ENCODE assay signal across 28 mouse cellular contexts in the genomic region with DNA sequence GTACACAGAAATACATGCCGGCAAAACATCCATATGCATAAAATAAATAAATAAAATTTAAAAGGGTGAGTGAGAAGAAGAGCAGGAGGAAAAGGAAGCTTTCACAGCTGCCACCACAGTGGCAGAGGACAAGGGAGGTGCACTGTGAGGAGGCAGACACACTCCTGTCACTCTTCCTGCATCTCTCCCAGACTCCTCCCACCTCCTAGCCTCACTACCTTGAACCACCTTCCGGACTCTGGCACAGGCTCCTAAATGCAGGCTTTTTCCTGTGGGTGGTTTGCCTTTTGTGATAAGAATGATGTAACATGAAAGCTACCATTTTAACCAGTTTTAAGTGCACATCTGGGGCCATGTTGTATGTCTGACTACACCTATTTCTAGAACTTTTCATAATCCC.
DNase-seq lines count a peak whose midpoint lies in the region; ATAC-seq lines count a peak whose summit lies in the region.
"Had no signal": no experiment of that assay in that cellular context is flagged by ENCODE, and none has a peak within 500 bp of the region (broad histone marks: within the 10 kb centered on the region; RNA-seq: fewer than 3 reads in every experiment).

No protein-coding gene starts in this region.

- DNase-seq in liver, embryonic 11.5 days (ENCODE audit: low spot score), result no peak
- DNase-seq in CD4-positive, CD25-positive, alpha-beta regulatory T cell, adult 2 months (ENCODE audit: low read depth, low spot score), result peak; percentile 54
- DNase-seq in cerebellum, adult 8-10 months, result no peak
- DNase-seq: adrenal gland, adult 2 months; cerebellum, adult 2 months; cerebellum, postnatal 36 days; gastrocnemius, postnatal 14 days; heart, adult 11 months; kidney, adult 2 months; kidney, postnatal 36 days; retina, postnatal 1 day; right cerebral cortex, postnatal 14 days; thymus, postnatal 14 days had no signal

- H3K4me1 ChIP-seq in liver, embryonic 16.5 days (ENCODE audit: control insufficient read depth, low read depth, low read length), result peaks cover 14% of the 10 kb centered on the region
- H3K4me1 ChIP-seq in liver, embryonic 11.5 days (replicated peaks; ENCODE audit: control insufficient read depth, insufficient read depth, low read length), result peaks cover 22% of the 10 kb centered on the region
- peaks cover 94% of the 10 kb centered on the region for H3K4me1 ChIP-seq in megakaryocyte, embryonic 14.5 days
- H3K4me1 ChIP-seq in midbrain, embryonic 15.5 days, result no peaks in the 10 kb centered on the region

- ATAC-seq in liver, embryonic 16.5 days (ENCODE audit: low read depth), result 0 out of 2 replicates have a peak, but pooled peaks have one; percentile 25
- no peak for ATAC-seq in liver, embryonic 11.5 days (replicated peaks; ENCODE audit: low FRiP score)
- ATAC-seq in megakaryocyte, adult 5-6 weeks (ENCODE audit: poor library complexity, severe bottlenecking), result no peak
- peak; percentile 38 for ATAC-seq in megakaryocyte progenitor cell, adult 5-6 weeks (replicated peaks; ENCODE audit: poor library complexity)
- no peak for ATAC-seq in midbrain, embryonic 15.5 days (replicated peaks)
- ATAC-seq: forebrain, embryonic 13.5 days; hindbrain, embryonic 16.5 days; intestine, embryonic 15.5 days; liver, embryonic 12.5 days had no signal

- no peaks in the 10 kb centered on the region for H3K27me3 ChIP-seq in liver, embryonic 16.5 days (ENCODE audit: control insufficient read depth, insufficient read depth, low read depth, low read length)
- no peaks in the 10 kb centered on the region for H3K27me3 ChIP-seq in liver, embryonic 11.5 days (replicated peaks; ENCODE audit: control insufficient read depth, insufficient read depth, low read length)
- H3K27me3 ChIP-seq in megakaryocyte, embryonic 14.5 days (replicated peaks), result no peaks in the 10 kb centered on the region
- H3K27me3 ChIP-seq in midbrain, embryonic 15.5 days (replicated peaks), result no peaks in the 10 kb centered on the region
- H3K27me3 ChIP-seq: forebrain, embryonic 13.5 days; heart, embryonic 15.5 days; intestine, embryonic 15.5 days; limb, embryonic 12.5 days; liver, embryonic 12.5 days had no signal

- H3K36me3 ChIP-seq in liver, embryonic 16.5 days (ENCODE audit: control insufficient read depth, insufficient read depth), result no peaks in the 10 kb centered on the region
- H3K36me3 ChIP-seq in liver, embryonic 11.5 days (ENCODE audit: control insufficient read depth, insufficient read depth, low read length), result no peaks in the 10 kb centered on the region
- peaks cover 28% of the 10 kb centered on the region for H3K36me3 ChIP-seq in megakaryocyte, embryonic 14.5 days (replicated peaks; ENCODE audit: low read length)
- no peaks in the 10 kb centered on the region for H3K36me3 ChIP-seq in midbrain, embryonic 15.5 days (replicated peaks)
- H3K36me3 ChIP-seq: heart, embryonic 10.5 days; heart, embryonic 15.5 days; intestine, embryonic 15.5 days; midbrain, embryonic 10.5 days had no signal

- H3K27ac ChIP-seq in liver, embryonic 16.5 days (ENCODE audit: low read length), result no peak overlapping the region
- no peak overlapping the region for H3K27ac ChIP-seq in liver, embryonic 11.5 days (ENCODE audit: low read depth, low read length)
- H3K27ac ChIP-seq in midbrain, embryonic 15.5 days, result no peak overlapping the region
- H3K27ac ChIP-seq: forebrain, embryonic 13.5 days; intestine, embryonic 15.5 days; layer of hippocampus, adult 2 months; left cerebral cortex, adult 2 months; limb, embryonic 12.5 days; liver, embryonic 12.5 days; midbrain, embryonic 10.5 days had no signal

- no peaks in the 10 kb centered on the region for H3K9me3 ChIP-seq in liver, embryonic 16.5 days (replicated peaks; ENCODE audit: control insufficient read depth, low read length)
- no peaks in the 10 kb centered on the region for H3K9me3 ChIP-seq in liver, embryonic 11.5 days (ENCODE audit: control insufficient read depth, low read length)
- no peaks in the 10 kb centered on the region for H3K9me3 ChIP-seq in megakaryocyte, embryonic 14.5 days
- H3K9me3 ChIP-seq in midbrain, embryonic 15.5 days, result no peaks in the 10 kb centered on the region
- H3K9me3 ChIP-seq: forebrain, embryonic 13.5 days; heart, embryonic 10.5 days; heart, embryonic 15.5 days; intestine, embryonic 15.5 days; limb, embryonic 12.5 days; liver, embryonic 12.5 days; midbrain, embryonic 10.5 days had no signal

- 70% methylated on average over 2 of the region's 2 CpGs for WGBS in liver, embryonic 16.5 days (ENCODE audit: insufficient replicate concordance)
- WGBS in liver, embryonic 11.5 days, result 71% methylated on average over 2 of the region's 2 CpGs
- 81% methylated on average over 2 of the region's 2 CpGs for WGBS in midbrain, embryonic 15.5 days

- no peak overlapping the region for H3K4me3 ChIP-seq in liver, embryonic 16.5 days (ENCODE audit: low read depth, low read length)
- H3K4me3 ChIP-seq in liver, embryonic 11.5 days (ENCODE audit: low read depth, low read length), result no peak overlapping the region
- H3K4me3 ChIP-seq in megakaryocyte, embryonic 14.5 days (replicated peaks), result peak overlapping the region; percentile 46
- H3K4me3 ChIP-seq in midbrain, embryonic 15.5 days, result no peak overlapping the region
- H3K4me3 ChIP-seq: forebrain, embryonic 13.5 days; heart, embryonic 10.5 days; heart, embryonic 15.5 days; intestine, embryonic 15.5 days; layer of hippocampus, adult 2 months; left cerebral cortex, adult 2 months; limb, embryonic 12.5 days; liver, embryonic 12.5 days; midbrain, embryonic 10.5 days had no signal

- no peak overlapping the region for H3K4me2 ChIP-seq in liver, embryonic 16.5 days (ENCODE audit: low read depth, low read length)
- H3K4me2 ChIP-seq in liver, embryonic 11.5 days, result no peak overlapping the region
- no peak overlapping the region for H3K4me2 ChIP-seq in midbrain, embryonic 15.5 days
- H3K4me2 ChIP-seq: forebrain, embryonic 13.5 days; heart, embryonic 15.5 days; intestine, embryonic 15.5 days; limb, embryonic 12.5 days; liver, embryonic 12.5 days had no signal

- H3K9ac ChIP-seq in liver, embryonic 16.5 days (ENCODE audit: low read depth, low read length), result no peak overlapping the region
- H3K9ac ChIP-seq in liver, embryonic 11.5 days (ENCODE audit: low read depth, low read length), result no peak overlapping the region
- no peak overlapping the region for H3K9ac ChIP-seq in midbrain, embryonic 15.5 days
- H3K9ac ChIP-seq: forebrain, embryonic 13.5 days; heart, embryonic 15.5 days; intestine, embryonic 15.5 days; limb, embryonic 12.5 days; liver, embryonic 12.5 days had no signal

Comparison
In these comparisons a context has a peak if more than half of its experiments do, and no peak if none do; other contexts are left out.
1. ATAC-seq: peak in liver, embryonic 16.5 days (single experiment) and megakaryocyte progenitor cell, adult 5-6 weeks (single experiment); none in liver, embryonic 11.5 days (single experiment), megakaryocyte, adult 5-6 weeks (single experiment) and midbrain, embryonic 15.5 days (single experiment).